Comparison of ENCODE assay signal across 8 mouse cellular contexts in genomic region chr11:78435776-78436349, GRCm38 (mm10). TPM values are rescaled to one million over a fixed set of nuclear protein-coding genes. Genes with fewer than 3 reads are reported as not detected.
A peak's percentile ranks its signal among the peaks of the same experiment; 100 is the strongest.
DNase-seq lines count a peak whose midpoint lies in the region; ATAC-seq lines count a peak whose summit lies in the region.

No protein-coding gene starts in this region.

- no peak for ATAC-seq in hindbrain, embryonic 11.5 days (ENCODE audit: low FRiP score)
- ATAC-seq in hindbrain, embryonic 13.5 days (ENCODE audit: low FRiP score), result no peak
- ATAC-seq in intestine, embryonic 15.5 days, result peak; percentile 75
- peak; percentile 85 for ATAC-seq in lung, embryonic 16.5 days (ENCODE audit: low read depth)
- ATAC-seq in stomach, embryonic 16.5 days (ENCODE audit: insufficient read depth, low FRiP score), result peak; percentile 63

- H3K36me3 ChIP-seq in hindbrain, embryonic 11.5 days (ENCODE audit: control insufficient read depth, insufficient read depth, low read length), result no peaks in the 10 kb centered on the region
- no peaks in the 10 kb centered on the region for H3K36me3 ChIP-seq in hindbrain, embryonic 13.5 days
- no peaks in the 10 kb centered on the region for H3K36me3 ChIP-seq in intestine, embryonic 15.5 days
- no peaks in the 10 kb centered on the region for H3K36me3 ChIP-seq in lung, embryonic 16.5 days (ENCODE audit: control insufficient read depth, insufficient read depth, low read length)
- H3K36me3 ChIP-seq in stomach, embryonic 16.5 days (ENCODE audit: control insufficient read depth, insufficient read depth, low read length), result no peaks in the 10 kb centered on the region

- no peak overlapping the region for H3K27ac ChIP-seq in hindbrain, embryonic 11.5 days (ENCODE audit: low read depth, low read length)
- H3K27ac ChIP-seq in hindbrain, embryonic 13.5 days, result no peak overlapping the region
- H3K27ac ChIP-seq in intestine, embryonic 15.5 days, result peak overlapping the region; percentile 86
- peak overlapping the region; percentile 14; the same call in 1 of the 2 replicates for H3K27ac ChIP-seq in lung, embryonic 16.5 days (ENCODE audit: low read length)
- peak overlapping the region; percentile 12; the same call in 1 of the 2 replicates for H3K27ac ChIP-seq in stomach, embryonic 16.5 days (ENCODE audit: low read length)

- no peaks in the 10 kb centered on the region for H3K9me3 ChIP-seq in hindbrain, embryonic 11.5 days (ENCODE audit: control insufficient read depth, low read length)
- no peaks in the 10 kb centered on the region for H3K9me3 ChIP-seq in hindbrain, embryonic 13.5 days
- no peaks in the 10 kb centered on the region for H3K9me3 ChIP-seq in intestine, embryonic 15.5 days
- H3K9me3 ChIP-seq in lung, embryonic 16.5 days (ENCODE audit: control insufficient read depth, low read length), result no peaks in the 10 kb centered on the region
- no peaks in the 10 kb centered on the region for H3K9me3 ChIP-seq in stomach, embryonic 16.5 days (replicated peaks; ENCODE audit: control insufficient read depth, low read length)

- intact Hi-C loops in left cerebral cortex, postnatal 25 days (cut with DNase I), result no loop called here

- no peak overlapping the region for H3K4me3 ChIP-seq in hindbrain, embryonic 11.5 days (ENCODE audit: low read depth, low read length)
- H3K4me3 ChIP-seq in hindbrain, embryonic 13.5 days, result no peak overlapping the region
- H3K4me3 ChIP-seq in intestine, embryonic 15.5 days (replicated peaks), result no peak overlapping the region
- H3K4me3 ChIP-seq in lung, embryonic 16.5 days (ENCODE audit: low read length), result no peak overlapping the region
- no peak overlapping the region for H3K4me3 ChIP-seq in stomach, embryonic 16.5 days (replicated peaks; ENCODE audit: low read length)

- H3K27me3 ChIP-seq in hindbrain, embryonic 11.5 days (ENCODE audit: control insufficient read depth, insufficient read depth, low read length), result no peaks in the 10 kb centered on the region
- H3K27me3 ChIP-seq in hindbrain, embryonic 13.5 days, result no peaks in the 10 kb centered on the region
- H3K27me3 ChIP-seq in intestine, embryonic 15.5 days (replicated peaks), result no peaks in the 10 kb centered on the region
- H3K27me3 ChIP-seq in lung, embryonic 16.5 days (ENCODE audit: control insufficient read depth, insufficient read depth, low read depth, low read length), result no peaks in the 10 kb centered on the region
- no peaks in the 10 kb centered on the region for H3K27me3 ChIP-seq in stomach, embryonic 16.5 days (ENCODE audit: control insufficient read depth, insufficient read depth, low read length)

- DNase-seq in hindbrain, embryonic 11.5 days (ENCODE audit: low spot score), result peak; percentile 81
- DNase-seq in ES-CJ7 (ENCODE audit: low read depth, low spot score), result peak; percentile 93
- DNase-seq in embryo, embryonic 10 days (ENCODE audit: low spot score), result peak; percentile 88
- DNase-seq in left cerebral cortex, postnatal 25 days (ENCODE audit: low spot score in 2 of 2), result no peak

- no peak overlapping the region for H3K9ac ChIP-seq in hindbrain, embryonic 11.5 days (ENCODE audit: low read depth, low read length)
- no peak overlapping the region for H3K9ac ChIP-seq in hindbrain, embryonic 13.5 days
- 0 out of 2 replicates have a peak overlapping the region, but pooled peaks have one; percentile 15 for H3K9ac ChIP-seq in intestine, embryonic 15.5 days
- H3K9ac ChIP-seq in lung, embryonic 16.5 days (ENCODE audit: low read length), result no peak overlapping the region
- H3K9ac ChIP-seq in stomach, embryonic 16.5 days (ENCODE audit: low read length), result no peak overlapping the region

- 5% methylated on average over 19 of the region's 19 CpGs for WGBS in hindbrain, embryonic 11.5 days
- 6% methylated on average over 19 of the region's 19 CpGs for WGBS in hindbrain, embryonic 13.5 days
- WGBS in intestine, embryonic 15.5 days, result 4% methylated on average over 19 of the region's 19 CpGs
- 4% methylated on average over 19 of the region's 19 CpGs for WGBS in lung, embryonic 16.5 days
- WGBS in stomach, embryonic 16.5 days, result 4% methylated on average over 19 of the region's 19 CpGs

- no peak overlapping the region for H3K4me2 ChIP-seq in hindbrain, embryonic 11.5 days (replicated peaks; ENCODE audit: low read depth, low read length)
- no peak overlapping the region for H3K4me2 ChIP-seq in hindbrain, embryonic 13.5 days
- peak overlapping the region; percentile 46 for H3K4me2 ChIP-seq in intestine, embryonic 15.5 days (replicated peaks)
- H3K4me2 ChIP-seq in lung, embryonic 16.5 days (ENCODE audit: low read depth, low read length), result peak overlapping the region; percentile 10; the same call in 1 of the 2 replicates
- H3K4me2 ChIP-seq in stomach, embryonic 16.5 days (ENCODE audit: low read depth, low read length), result peak overlapping the region; percentile 3; the same call in 1 of the 2 replicates

- H3K4me1 ChIP-seq in hindbrain, embryonic 11.5 days (replicated peaks; ENCODE audit: control insufficient read depth, insufficient read depth, low read length), result no peaks in the 10 kb centered on the region
- peaks cover 5% of the 10 kb centered on the region; the same call in 1 of the 2 replicates for H3K4me1 ChIP-seq in hindbrain, embryonic 13.5 days (replicated peaks)
- H3K4me1 ChIP-seq in intestine, embryonic 15.5 days (replicated peaks), result peaks cover 18% of the 10 kb centered on the region
- H3K4me1 ChIP-seq in lung, embryonic 16.5 days (replicated peaks; ENCODE audit: control insufficient read depth, insufficient read depth, low read length), result peaks cover 2% of the 10 kb centered on the region; the same call in 1 of the 2 replicates
- peaks cover 9% of the 10 kb centered on the region; the same call in 1 of the 2 replicates for H3K4me1 ChIP-seq in stomach, embryonic 16.5 days (ENCODE audit: control insufficient read depth, insufficient read depth, low read length)

RNA-seq across cellular contexts. Expression of gene Slc13a2, which starts 13.8 kb away (rescaled TPM):
- not detected in 2 replicates for polyA plus RNA-seq in hindbrain, embryonic 11.5 days (2014; fragmentation: Nextera tagmentation; extraction: Ambion mirVana)
- not detected in 2 replicates for polyA plus RNA-seq in hindbrain, embryonic 13.5 days (2015; fragmentation: Nextera tagmentation; extraction: Ambion mirVana)
- 1.3 and 2.5 TPM in 2 replicates for polyA plus RNA-seq in intestine, embryonic 15.5 days (2015; fragmentation: Nextera tagmentation; extraction: Ambion mirVana)
- 0.15 and 0.47 TPM in 2 replicates for polyA plus RNA-seq in lung, embryonic 16.5 days (2015; fragmentation: Nextera tagmentation; extraction: Ambion mirVana)
- 0.25 and 0.56 TPM in 2 replicates for polyA plus RNA-seq in stomach, embryonic 16.5 days (2015; fragmentation: Nextera tagmentation; extraction: Ambion mirVana)
- not detected for total RNA-seq in left cerebral cortex, postnatal 25 days (2021)

RNA-seq across cellular contexts. Expression of gene Slc46a1, which starts 29.6 kb away (rescaled TPM):
- polyA plus RNA-seq in hindbrain, embryonic 11.5 days (2014; fragmentation: Nextera tagmentation; extraction: Ambion mirVana), result 14.5 and 15.9 TPM in 2 replicates
- 22.2 and 22.9 TPM in 2 replicates for polyA plus RNA-seq in hindbrain, embryonic 13.5 days (2015; fragmentation: Nextera tagmentation; extraction: Ambion mirVana)
- 12.2 and 13.3 TPM in 2 replicates for polyA plus RNA-seq in intestine, embryonic 15.5 days (2015; fragmentation: Nextera tagmentation; extraction: Ambion mirVana)
- polyA plus RNA-seq in lung, embryonic 16.5 days (2015; fragmentation: Nextera tagmentation; extraction: Ambion mirVana), result 12.2 TPM in 2 replicates
- 12.0 and 15.9 TPM in 2 replicates for polyA plus RNA-seq in stomach, embryonic 16.5 days (2015; fragmentation: Nextera tagmentation; extraction: Ambion mirVana)
- total RNA-seq in left cerebral cortex, postnatal 25 days (2021), result 10 to 100 TPM; 10.5 to 11.2 TPM

RNA-seq across cellular contexts. Expression of gene Foxn1, which starts 49.5 kb away (rescaled TPM):
- polyA plus RNA-seq in hindbrain, embryonic 11.5 days (2014; fragmentation: Nextera tagmentation; extraction: Ambion mirVana), result 0.05 TPM in 1 of 2 replicates, not detected in the other
- polyA plus RNA-seq in hindbrain, embryonic 13.5 days (2015; fragmentation: Nextera tagmentation; extraction: Ambion mirVana), result not detected in 2 replicates
- not detected in 2 replicates for polyA plus RNA-seq in intestine, embryonic 15.5 days (2015; fragmentation: Nextera tagmentation; extraction: Ambion mirVana)
- polyA plus RNA-seq in lung, embryonic 16.5 days (2015; fragmentation: Nextera tagmentation; extraction: Ambion mirVana), result 0.77 and 1.2 TPM in 2 replicates
- 1.6 and 2.7 TPM in 2 replicates for polyA plus RNA-seq in stomach, embryonic 16.5 days (2015; fragmentation: Nextera tagmentation; extraction: Ambion mirVana)
- under 1 TPM in 1 of 2 experiments, not detected in 1; 0.09 TPM for total RNA-seq in left cerebral cortex, postnatal 25 days (2021)

Comparison
In these comparisons a context has a peak if more than half of its experiments do, and no peak if none do; other contexts are left out.
1. ATAC-seq: peak in intestine, embryonic 15.5 days (single experiment), lung, embryonic 16.5 days (single experiment) and stomach, embryonic 16.5 days (single experiment); none in hindbrain, embryonic 11.5 days (single experiment) and hindbrain, embryonic 13.5 days (single experiment).
2. DNase-seq: peak in hindbrain, embryonic 11.5 days (single experiment), ES-CJ7 (single experiment) and embryo, embryonic 10 days (single experiment); none in left cerebral cortex, postnatal 25 days (0 of 2).
3. H3K27ac ChIP-seq: peak in intestine, embryonic 15.5 days (single experiment), lung, embryonic 16.5 days (single experiment) and stomach, embryonic 16.5 days (single experiment); none in hindbrain, embryonic 11.5 days (single experiment) and hindbrain, embryonic 13.5 days (single experiment).
4. H3K4me2 ChIP-seq: peak in intestine, embryonic 15.5 days (single experiment), lung, embryonic 16.5 days (single experiment) and stomach, embryonic 16.5 days (single experiment); none in hindbrain, embryonic 11.5 days (single experiment) and hindbrain, embryonic 13.5 days (single experiment).